Comparison of ENCODE assay signal across 8 mouse cellular contexts in the genomic region with DNA sequence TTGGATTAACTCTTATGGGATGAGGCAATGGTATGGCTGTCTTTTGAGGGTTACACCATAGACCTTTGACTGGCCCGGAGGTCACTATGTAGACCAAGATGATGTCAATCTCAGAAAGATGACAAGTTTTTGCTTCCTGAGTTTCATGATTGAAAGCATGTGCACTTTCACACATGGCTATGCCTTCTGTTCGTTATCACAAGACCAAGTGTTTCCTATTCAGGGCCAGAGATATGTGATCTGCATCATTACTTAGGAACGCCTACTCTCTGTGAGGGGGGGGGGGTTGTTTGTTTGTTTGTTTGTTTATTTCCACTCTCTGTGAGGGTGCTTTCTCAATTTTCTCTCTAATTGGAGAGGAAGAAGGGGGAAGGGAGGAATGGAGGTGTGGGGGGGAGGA. TPM values are rescaled to one million over a fixed set of nuclear protein-coding genes. Genes with fewer than 3 reads are reported as not detected.
A peak's percentile ranks its signal among the peaks of the same experiment; 100 is the strongest.
DNase-seq lines count a peak whose midpoint lies in the region; ATAC-seq lines count a peak whose summit lies in the region.
"Had no signal": no experiment of that assay in that cellular context is flagged by ENCODE, and none has a peak within 500 bp of the region (broad histone marks: within the 10 kb centered on the region; RNA-seq: fewer than 3 reads in every experiment).

No protein-coding gene starts in this region.

- peak overlapping the region; percentile 89 for H3K27ac ChIP-seq in lung, embryonic 16.5 days (ENCODE audit: low read length)
- peak overlapping the region; percentile 94 for H3K27ac ChIP-seq in embryonic facial prominence, embryonic 12.5 days
- peak overlapping the region; percentile 37 for H3K27ac ChIP-seq in limb, embryonic 11.5 days (replicated peaks; ENCODE audit: low read depth, low read length)

- H3K9me3 ChIP-seq in lung, embryonic 16.5 days (ENCODE audit: control insufficient read depth, low read length), result no peaks in the 10 kb centered on the region
- H3K9me3 ChIP-seq in embryonic facial prominence, embryonic 12.5 days, result no peaks in the 10 kb centered on the region
- no peaks in the 10 kb centered on the region for H3K9me3 ChIP-seq in limb, embryonic 11.5 days (ENCODE audit: control insufficient read depth, low read length)

- peak overlapping the region; percentile 56 for H3K4me2 ChIP-seq in lung, embryonic 16.5 days (ENCODE audit: low read depth, low read length)
- peak overlapping the region; percentile 51 for H3K4me2 ChIP-seq in embryonic facial prominence, embryonic 12.5 days (replicated peaks)
- H3K4me2 ChIP-seq in limb, embryonic 11.5 days (ENCODE audit: low read depth, severe bottlenecking), result peak overlapping the region; percentile 47

- peaks cover 10% of the 10 kb centered on the region for H3K4me1 ChIP-seq in lung, embryonic 16.5 days (replicated peaks; ENCODE audit: control insufficient read depth, insufficient read depth, low read length)
- peaks cover 12% of the 10 kb centered on the region for H3K4me1 ChIP-seq in embryonic facial prominence, embryonic 12.5 days
- 0 out of 2 replicates have a peak, but pooled peaks cover 3% of the 10 kb centered on the region for H3K4me1 ChIP-seq in limb, embryonic 11.5 days (ENCODE audit: control insufficient read depth, insufficient read depth, low read length)

- ATAC-seq in lung, embryonic 16.5 days (ENCODE audit: low read depth), result no peak
- no peak for ATAC-seq in embryonic facial prominence, embryonic 12.5 days (ENCODE audit: insufficient number of reproducible peaks, insufficient read depth, low FRiP score, low TSS enrichment)
- no peak for ATAC-seq in limb, embryonic 11.5 days (ENCODE audit: insufficient number of reproducible peaks, low FRiP score, low TSS enrichment, low read depth)

- peak overlapping the region; percentile 51 for H3K4me3 ChIP-seq in lung, embryonic 16.5 days (ENCODE audit: low read length)
- H3K4me3 ChIP-seq in embryonic facial prominence, embryonic 12.5 days, result peak overlapping the region; percentile 80
- peak overlapping the region; percentile 41 for H3K4me3 ChIP-seq in limb, embryonic 11.5 days (ENCODE audit: low read depth, low read length)

- H3K27me3 ChIP-seq in lung, embryonic 16.5 days (ENCODE audit: control insufficient read depth, insufficient read depth, low read depth, low read length), result no peaks in the 10 kb centered on the region
- no peaks in the 10 kb centered on the region for H3K27me3 ChIP-seq in embryonic facial prominence, embryonic 12.5 days
- H3K27me3 ChIP-seq in limb, embryonic 11.5 days (ENCODE audit: control insufficient read depth, insufficient read depth, low read length), result no peaks in the 10 kb centered on the region
- no peaks in the 10 kb centered on the region; the same call in 1 of the 2 replicates for H3K27me3 ChIP-seq in splenic B cell, adult 2 months (ENCODE audit: control insufficient read depth, insufficient read depth, low read length, poor library complexity, severe bottlenecking)

- H3K9ac ChIP-seq in lung, embryonic 16.5 days (ENCODE audit: low read length), result peak overlapping the region; percentile 60
- 0 out of 2 replicates have a peak overlapping the region, but pooled peaks have one; percentile 58 for H3K9ac ChIP-seq in embryonic facial prominence, embryonic 12.5 days
- H3K9ac ChIP-seq in limb, embryonic 11.5 days (ENCODE audit: low read length), result peak overlapping the region; percentile 52

- no peaks in the 10 kb centered on the region for H3K36me3 ChIP-seq in lung, embryonic 16.5 days (ENCODE audit: control insufficient read depth, insufficient read depth, low read length)
- no peaks in the 10 kb centered on the region for H3K36me3 ChIP-seq in embryonic facial prominence, embryonic 12.5 days
- no peaks in the 10 kb centered on the region for H3K36me3 ChIP-seq in limb, embryonic 11.5 days (ENCODE audit: control insufficient read depth, insufficient read depth, low read length)
- no peaks in the 10 kb centered on the region for H3K36me3 ChIP-seq in splenic B cell, adult 2 months (ENCODE audit: control insufficient read depth, insufficient read depth, low read length, poor library complexity, severe bottlenecking)

- no peak for DNase-seq in lung, postnatal 14 days
- no peak for DNase-seq in limb, embryonic 11.5 days (ENCODE audit: low spot score)
- peak; percentile 59 for DNase-seq in splenic B cell, adult 2 months (ENCODE audit: low read depth, low spot score)
- DNase-seq in layer of hippocampus, adult 8-10 months (ENCODE audit: low spot score in 2 of 2), result no peak
- no peak for DNase-seq in left cerebral cortex, adult 8-10 months (ENCODE audit: low spot score in 2 of 2)

- WGBS in lung, embryonic 16.5 days, result 40% methylated on average over 3 of the region's 3 CpGs
- 45% methylated on average over 3 of the region's 3 CpGs for WGBS in embryonic facial prominence, embryonic 12.5 days
- 52% methylated on average over 3 of the region's 3 CpGs for WGBS in limb, embryonic 11.5 days

RNA-seq across cellular contexts. Expression of a gene that starts 0.9 kb away (rescaled TPM):
- polyA plus RNA-seq in lung, embryonic 16.5 days (2015; fragmentation: Nextera tagmentation; extraction: Ambion mirVana), result 362 and 364 TPM in 2 replicates
- polyA plus RNA-seq in embryonic facial prominence, embryonic 12.5 days (2016; fragmentation: Nextera tagmentation; extraction: Ambion mirVana), result 402 and 407 TPM in 2 replicates
- 431 TPM in 2 replicates for polyA plus RNA-seq in limb, embryonic 11.5 days (2014; fragmentation: Nextera tagmentation; extraction: Ambion mirVana)
- total RNA-seq in layer of hippocampus, adult 8-10 months (2022), result 100 to 1,000 TPM; 510 to 549 (median 533) TPM
- 100 to 1,000 TPM; 521 to 550 (median 536) TPM for total RNA-seq in left cerebral cortex, adult 8-10 months (2022)

RNA-seq across cellular contexts. Expression of a gene that starts 24.7 kb away (rescaled TPM):
- polyA plus RNA-seq in lung, embryonic 16.5 days (2015; fragmentation: Nextera tagmentation; extraction: Ambion mirVana), result not detected in 2 replicates
- not detected in 2 replicates for polyA plus RNA-seq in embryonic facial prominence, embryonic 12.5 days (2016; fragmentation: Nextera tagmentation; extraction: Ambion mirVana)
- not detected in 2 replicates for polyA plus RNA-seq in limb, embryonic 11.5 days (2014; fragmentation: Nextera tagmentation; extraction: Ambion mirVana)
- not detected for total RNA-seq in layer of hippocampus, adult 8-10 months (2022)
- under 1 TPM in 1 of 4 experiments, not detected in 3; 0.22 TPM for total RNA-seq in left cerebral cortex, adult 8-10 months (2022)
- polyA plus RNA-seq: large intestine, adult 2 months had no signal

RNA-seq across cellular contexts. Expression of a gene that starts 39.3 kb away (rescaled TPM):
- not detected in 2 replicates for polyA plus RNA-seq in lung, embryonic 16.5 days (2015; fragmentation: Nextera tagmentation; extraction: Ambion mirVana)
- not detected in 2 replicates for polyA plus RNA-seq in embryonic facial prominence, embryonic 12.5 days (2016; fragmentation: Nextera tagmentation; extraction: Ambion mirVana)
- not detected in 2 replicates for polyA plus RNA-seq in limb, embryonic 11.5 days (2014; fragmentation: Nextera tagmentation; extraction: Ambion mirVana)
- not detected for total RNA-seq in layer of hippocampus, adult 8-10 months (2022)
- total RNA-seq in left cerebral cortex, adult 8-10 months (2022), result not detected
- polyA plus RNA-seq: large intestine, adult 2 months had no signal

RNA-seq across cellular contexts. Expression of a gene that starts 52.0 kb away (rescaled TPM):
- not detected in 2 replicates for polyA plus RNA-seq in lung, embryonic 16.5 days (2015; fragmentation: Nextera tagmentation; extraction: Ambion mirVana)
- polyA plus RNA-seq in embryonic facial prominence, embryonic 12.5 days (2016; fragmentation: Nextera tagmentation; extraction: Ambion mirVana), result not detected in 2 replicates
- polyA plus RNA-seq in limb, embryonic 11.5 days (2014; fragmentation: Nextera tagmentation; extraction: Ambion mirVana), result not detected in 2 replicates
- total RNA-seq in layer of hippocampus, adult 8-10 months (2022), result not detected
- total RNA-seq in left cerebral cortex, adult 8-10 months (2022), result not detected
- polyA plus RNA-seq: large intestine, adult 2 months had no signal

Comparison
In these comparisons a context has a peak if more than half of its experiments do, and no peak if none do; other contexts are left out.
1. H3K27ac ChIP-seq: peak in every context shown above with its lines; median percentile 94 in embryonic facial prominence, embryonic 12.5 days; 89 in lung, embryonic 16.5 days; 37 in limb, embryonic 11.5 days.